Mouse (Mus musculus) cerebellum, adult 18-20 months (tissue): ENCODE data around the gene Sec14l3.

ENCODE experiments used
- DNase-seq, 2 experiments: peaks; one replicate each; pipeline ENCODE4 v3.0.0; 2021

Gene Sec14l3

DNA sequence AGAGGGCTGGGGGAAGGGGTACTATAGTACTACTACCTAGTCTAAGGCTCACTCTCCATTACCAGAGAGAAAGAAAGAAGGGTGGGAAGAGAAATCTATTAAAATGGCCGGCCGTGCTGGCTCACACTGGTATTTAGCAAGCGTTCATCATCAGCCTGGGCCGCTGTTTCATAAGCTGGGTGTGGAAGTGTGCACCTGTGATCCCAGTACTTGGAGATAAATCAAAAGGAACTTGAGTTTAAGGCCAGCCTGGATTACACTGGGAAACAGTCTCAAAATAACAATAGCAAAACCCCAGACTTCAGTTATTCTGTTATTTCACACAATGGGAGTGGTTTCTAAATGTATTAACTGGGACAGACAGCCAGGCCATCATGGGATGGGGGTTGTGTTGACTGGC lies 2.1 kb upstream of the Sec14l3 start:
- DNase-seq: no peak

- DNase-seq: no peak
Measured at GRCm38 (mm10) chr11:4062981-4063380, 1.7 kb upstream of the Sec14l3 start.

DNA sequence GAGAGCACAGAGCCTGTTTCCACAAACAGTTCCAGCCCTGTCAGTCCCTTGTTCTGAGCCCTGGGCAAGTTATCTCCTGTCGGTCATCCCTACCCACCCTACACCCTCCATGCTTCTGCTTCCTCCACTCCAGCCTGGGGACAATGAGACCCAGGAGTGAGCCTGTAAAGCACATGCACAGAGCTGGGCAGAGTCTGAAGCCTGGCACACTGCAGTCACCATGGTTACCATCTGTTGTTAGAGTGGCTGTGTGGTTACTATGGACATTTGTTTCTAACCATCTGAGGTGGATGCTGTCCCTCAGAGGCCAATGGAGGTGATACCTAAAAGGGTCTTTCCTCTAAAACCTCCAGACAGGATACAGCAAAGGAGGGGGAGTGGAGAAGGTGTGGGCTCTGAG lies 5.0 kb downstream of the Sec14l3 start:
- no peak for DNase-seq

DNA sequence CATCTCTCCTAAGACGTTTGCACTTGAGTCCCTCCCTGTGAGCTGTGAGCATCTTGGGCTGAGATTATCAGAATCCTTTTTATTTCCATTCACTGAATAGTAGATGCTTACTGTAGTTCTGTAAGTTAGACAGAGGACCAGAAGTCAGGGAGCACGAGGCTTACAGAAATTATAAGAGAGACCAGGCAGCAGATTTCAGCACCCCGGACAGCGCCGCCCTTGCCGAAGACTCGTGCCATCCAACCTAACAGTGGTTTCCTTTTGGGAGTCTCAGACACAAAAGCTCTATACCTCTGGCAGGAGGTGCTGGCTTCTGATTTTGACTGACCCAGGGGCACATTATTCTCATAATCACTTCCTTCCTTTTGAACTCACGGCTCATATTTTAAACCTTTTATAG lies 12.0 kb downstream of the Sec14l3 start:
- no peak for DNase-seq

DNA sequence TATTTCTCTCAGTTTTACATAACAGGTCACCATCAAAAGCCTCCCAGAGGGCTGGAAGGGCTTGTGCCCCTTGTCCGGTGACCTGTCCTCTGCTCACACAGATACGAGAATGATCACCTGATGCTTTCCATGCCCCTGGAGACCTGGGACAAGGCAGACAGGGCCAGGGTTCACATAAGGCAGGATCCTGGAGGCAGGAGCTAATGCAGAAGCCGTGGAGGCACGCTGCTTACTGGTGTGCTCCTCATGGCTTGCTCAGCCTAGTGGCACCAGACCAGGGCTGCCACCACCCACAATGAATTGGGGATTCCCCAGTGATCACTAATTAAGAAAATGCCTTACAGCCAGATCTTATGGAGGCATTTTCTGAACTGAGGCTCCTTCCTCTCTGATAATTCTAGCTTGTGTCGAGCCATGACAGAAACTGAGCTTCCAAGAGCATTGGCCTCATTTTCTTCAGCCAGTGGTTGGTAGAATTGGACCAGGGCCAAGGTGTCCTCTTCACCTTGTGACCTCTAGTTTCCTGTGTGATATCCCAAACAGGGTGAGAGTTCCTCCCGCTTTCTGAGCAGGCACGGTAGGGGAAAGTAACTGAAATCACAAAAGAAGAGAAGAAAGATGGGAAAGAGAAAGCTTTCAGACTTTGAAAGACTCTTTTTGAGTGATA lies 13.8 kb downstream of the Sec14l3 start:
- DNase-seq: no peak

- DNase-seq: peak; percentile 56 to 62
Measured at GRCm38 (mm10) chr11:4080219-4080618, 15.6 kb downstream of the Sec14l3 start.

- peak; percentile 64 to 71 for DNase-seq
Measured at GRCm38 (mm10) chr11:4083316-4084078, 18.9 kb downstream of the Sec14l3 start.

DNA sequence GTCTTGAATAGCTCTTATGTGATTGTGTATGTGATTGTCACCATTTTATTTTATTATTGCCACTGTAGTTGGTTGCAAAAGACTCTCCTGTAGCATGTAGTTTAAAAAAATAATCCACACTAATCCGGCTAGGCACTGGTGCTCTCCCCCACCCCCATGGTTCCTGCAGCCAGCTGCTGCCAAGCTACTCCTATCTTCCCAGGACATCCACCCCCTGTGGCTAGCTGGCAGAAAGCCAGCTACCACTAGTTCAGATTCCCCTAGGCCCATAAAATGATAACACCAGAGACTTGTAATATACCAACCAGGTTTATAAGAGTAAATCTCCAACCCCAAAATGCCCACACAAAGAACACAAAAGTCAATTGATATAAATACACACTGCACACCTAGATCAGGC lies 21.6 kb downstream of the Sec14l3 start:
- DNase-seq: no peak

GRCm38 (mm10) chr11:4087267-4087666 lies 22.6 kb downstream of the Sec14l3 start:
- no peak for DNase-seq

GRCm38 (mm10) chr11:4093459-4094377 lies 29.1 kb downstream of the Sec14l3 start:
- peak in 1 of 2 experiments; percentile 11 for DNase-seq

GRCm38 (mm10) chr11:4094378-4095170 lies 29.9 kb downstream of the Sec14l3 start:
- peak; percentile 68 to 69 for DNase-seq

DNA sequence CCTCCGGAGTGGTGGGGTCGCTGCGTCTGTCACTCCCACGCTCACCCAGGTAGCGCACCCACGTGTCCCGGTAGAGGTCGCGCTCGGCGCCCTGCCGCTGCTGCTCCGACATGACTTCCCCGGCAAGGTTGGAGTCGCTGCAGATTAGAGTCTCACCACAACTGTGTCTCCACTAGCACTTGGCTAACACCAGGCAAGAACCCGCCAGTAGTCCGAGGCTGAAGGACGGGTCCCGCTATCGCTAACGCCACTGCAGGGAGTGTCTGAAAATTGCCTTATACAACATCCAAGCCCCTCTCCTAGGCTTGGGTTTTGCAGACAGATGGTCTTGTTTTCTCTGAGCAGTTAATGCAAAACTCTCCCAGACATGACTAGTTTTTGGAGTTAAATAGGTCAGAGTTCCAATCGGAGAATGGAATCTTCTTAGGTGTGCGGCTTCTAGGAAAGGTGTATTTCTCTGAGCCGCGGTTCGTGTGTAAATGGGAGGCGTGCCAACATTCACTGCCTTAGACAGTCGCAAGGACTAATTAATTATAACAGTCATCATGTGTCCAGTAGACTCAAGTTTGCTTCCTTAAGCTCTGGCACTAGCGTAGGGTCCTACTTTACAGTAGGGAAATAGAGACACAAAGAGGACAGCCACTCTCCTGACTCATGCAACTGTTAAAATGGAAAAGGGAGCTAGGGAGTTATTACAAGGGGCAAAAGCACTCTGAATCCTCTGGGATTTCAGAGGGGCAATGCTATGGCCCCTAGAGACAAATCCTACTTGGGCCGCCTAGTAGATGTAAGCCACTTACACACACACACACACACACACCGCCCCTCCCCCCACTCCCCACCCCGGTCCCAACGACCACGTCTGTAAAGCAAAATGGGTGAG lies 30.8 kb downstream of the Sec14l3 start, which contains the start of gene Mtfp1:
Gene Mtfp1 (minus strand): TSS at position 275 of the 883 bp plus-strand sequence.
- peak; percentile 65 to 68 for DNase-seq

DNA sequence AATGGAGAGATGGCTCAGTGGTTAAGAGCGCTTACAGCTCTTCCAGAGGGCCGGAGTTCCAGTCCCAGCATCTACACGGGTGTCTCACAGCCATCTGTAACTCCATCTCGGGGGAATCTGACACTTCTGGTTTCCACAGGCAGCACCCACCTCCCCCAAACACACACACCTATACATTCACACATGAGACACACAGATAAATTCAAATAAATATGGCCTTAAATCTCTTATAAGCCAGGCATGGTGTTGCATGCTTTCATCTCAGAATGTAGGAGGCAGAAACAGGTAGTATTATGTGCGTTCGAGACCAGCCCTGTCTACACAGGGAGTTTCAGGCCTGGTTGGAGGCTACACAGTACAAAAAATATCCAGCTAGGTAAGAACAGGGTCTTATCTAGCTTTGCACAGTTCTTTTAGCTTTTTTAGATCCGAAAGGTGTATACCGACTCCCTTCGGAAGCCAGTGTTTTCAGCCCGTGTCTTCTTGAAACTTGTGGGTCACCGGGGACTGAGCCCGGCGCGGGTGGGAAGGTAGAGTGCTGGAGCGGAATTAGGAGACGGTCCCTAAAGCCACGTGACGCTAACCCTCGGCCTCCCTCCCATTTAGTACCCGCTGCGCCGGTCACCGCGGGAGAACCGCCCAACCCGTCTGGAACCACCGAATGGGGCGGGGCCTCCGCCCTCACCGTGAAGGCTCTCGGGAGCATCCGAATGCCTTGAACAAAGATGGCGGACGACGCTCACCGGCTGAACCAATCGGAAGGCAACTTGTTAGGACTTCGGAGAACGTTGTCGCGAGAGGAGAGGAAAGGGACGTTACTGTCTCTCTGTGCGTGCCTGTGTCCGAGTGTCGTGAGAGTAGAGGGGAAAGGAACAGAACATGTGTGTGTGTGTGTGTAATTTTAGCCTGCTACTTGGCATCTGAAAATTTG lies 31.7 kb downstream of the Sec14l3 start:
- DNase-seq: peak; percentile 99

GRCm38 (mm10) chr11:4097091-4097621 lies 32.5 kb downstream of the Sec14l3 start:
- DNase-seq: peak in 1 of 2 experiments; percentile 38

GRCm38 (mm10) chr11:4098120-4098519 lies 33.5 kb downstream of the Sec14l3 start:
- DNase-seq: no peak

DNA sequence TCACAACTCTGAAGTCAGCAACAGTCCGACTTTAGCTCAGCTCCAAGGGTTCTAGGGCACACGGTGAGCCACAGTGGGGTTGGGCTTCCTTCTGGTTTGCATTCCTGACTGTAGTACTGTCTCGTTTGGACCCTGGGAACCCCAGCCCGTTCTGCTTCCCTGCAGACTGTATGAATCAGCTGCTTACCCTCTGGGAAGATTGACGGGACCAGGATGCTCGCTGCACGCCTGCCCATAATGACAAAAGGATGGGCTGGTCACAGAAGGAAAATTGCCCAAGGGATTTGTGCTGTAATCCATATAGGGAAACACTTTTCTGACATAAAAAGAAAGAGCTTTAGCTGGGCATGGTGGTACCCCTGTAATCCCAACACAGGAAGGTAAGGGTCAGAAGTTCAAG lies 34.2 kb downstream of the Sec14l3 start:
- no peak for DNase-seq

DNA sequence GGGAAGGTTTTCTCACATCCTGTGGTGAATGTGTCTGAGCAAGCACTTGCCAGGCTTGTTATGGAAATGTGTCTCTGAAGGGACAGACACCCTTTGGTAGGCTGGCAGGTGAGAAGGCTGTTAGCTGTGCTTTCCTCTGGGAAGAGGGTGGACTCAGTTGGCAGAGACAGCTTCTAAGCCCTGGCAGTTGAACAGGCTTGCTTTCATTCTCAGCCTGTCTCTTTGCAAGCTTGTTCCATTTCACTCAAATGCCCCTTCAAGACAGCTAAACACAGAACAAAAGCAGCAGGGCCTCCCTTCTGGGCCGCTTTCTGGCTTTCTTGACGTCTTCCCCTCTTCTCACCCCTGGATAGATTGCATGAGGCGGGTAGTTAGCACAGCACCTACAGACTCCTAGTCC lies 34.8 kb downstream of the Sec14l3 start:
- DNase-seq: no peak

DNA sequence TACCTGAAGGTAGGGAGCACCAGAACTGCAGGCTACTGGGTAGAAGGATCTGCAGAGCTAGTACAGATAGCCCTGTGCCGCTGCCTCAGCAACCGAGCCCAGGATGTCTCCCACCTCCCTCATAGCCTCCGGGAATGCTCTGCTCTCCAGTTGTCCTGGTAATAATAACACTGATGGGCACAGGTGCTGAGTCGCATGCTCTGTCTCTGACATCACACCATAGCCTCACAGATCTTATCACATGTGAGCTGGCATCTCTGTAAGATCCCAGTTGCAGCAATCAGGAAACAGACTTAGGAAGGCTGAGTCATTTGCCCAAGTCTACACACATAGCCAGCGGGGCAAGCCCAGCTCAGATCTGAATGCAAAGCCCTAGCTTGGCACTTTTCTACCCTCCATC lies 37.2 kb downstream of the Sec14l3 start:
- DNase-seq: no peak

GRCm38 (mm10) chr11:4103522-4103921 lies 38.9 kb downstream of the Sec14l3 start:
- no peak for DNase-seq

GRCm38 (mm10) chr11:4104989-4105388 lies 40.3 kb downstream of the Sec14l3 start:
- no peak for DNase-seq
